Mouse (Mus musculus) adrenal gland, adult (tissue): ENCODE measurements at regions not wholly inside any gene's neighbourhood (a gene's known extent, or its start where the extent isn't known, plus 50 kb on each side); places are given as distances from the start of the nearest gene placed in this dataset.
A peak's percentile ranks its signal among the peaks of the same experiment; 100 is the strongest.
"Not testable (repeated sequence)": the region's sequence is repeated elsewhere in the genome, so short reads cannot be mapped to it uniquely, and the experiment has no call there.

Experiments used
- DNase-seq, 2 experiments: peaks; one replicate each; pipeline ENCODE4 v3.0.0; 2022 to 2023; ENCODE audit warnings: low spot score in 1 of 2; ENCODE audit not compliant: inconsistent age in 2 of 2

GRCm38 (mm10) chr13:78909839-78910238, 710.3 kb upstream of the Nr2f1 start:
- DNase-seq: no peak

- no peak for DNase-seq
These were observed 704.5 kb upstream of the Nr2f1 start for GRCm38 (mm10) chr13:78904102-78904501.

DNA sequence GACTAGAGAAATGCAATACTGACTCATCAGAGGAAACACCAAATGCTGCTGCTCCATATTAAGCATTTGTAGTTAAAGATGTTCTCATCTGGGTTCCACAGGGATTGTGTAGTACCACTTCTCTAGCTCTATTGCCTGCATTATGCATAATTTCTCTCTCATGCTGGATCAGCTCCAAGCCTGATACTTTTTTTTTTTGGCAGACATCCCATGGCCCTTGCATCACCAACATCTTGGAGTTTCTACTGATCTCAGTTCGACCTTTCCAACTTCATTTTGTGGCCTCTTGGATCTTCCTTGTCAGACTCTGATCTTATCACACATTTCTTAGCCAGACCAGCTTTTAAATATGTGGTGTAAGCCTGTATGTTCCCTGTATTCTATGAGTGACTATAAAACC, 701.1 kb upstream of the Nr2f1 start:
- peak in 1 of 2 experiments; percentile 33 for DNase-seq

- no peak for DNase-seq
These were observed 692.7 kb upstream of the Nr2f1 start for GRCm38 (mm10) chr13:78892252-78892651.

DNA sequence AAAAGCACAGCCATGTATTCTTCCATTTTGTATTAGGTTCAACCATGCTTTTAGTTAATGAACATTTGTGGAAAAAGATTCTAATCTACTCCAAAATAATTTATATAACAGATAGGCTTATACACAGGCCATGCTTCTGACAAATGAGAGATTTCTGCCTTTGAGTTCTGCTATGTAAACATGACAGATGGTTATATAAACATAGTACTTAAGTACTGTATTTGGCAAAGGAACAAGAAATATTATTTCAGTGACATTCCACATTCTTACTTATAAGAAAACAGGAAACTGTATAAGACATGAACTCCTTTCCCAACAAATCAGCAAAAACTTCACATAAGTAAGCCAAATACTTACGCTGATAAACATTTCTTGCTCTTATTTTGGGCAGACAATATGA, 683.5 kb upstream of the Nr2f1 start:
- DNase-seq: no peak

DNA sequence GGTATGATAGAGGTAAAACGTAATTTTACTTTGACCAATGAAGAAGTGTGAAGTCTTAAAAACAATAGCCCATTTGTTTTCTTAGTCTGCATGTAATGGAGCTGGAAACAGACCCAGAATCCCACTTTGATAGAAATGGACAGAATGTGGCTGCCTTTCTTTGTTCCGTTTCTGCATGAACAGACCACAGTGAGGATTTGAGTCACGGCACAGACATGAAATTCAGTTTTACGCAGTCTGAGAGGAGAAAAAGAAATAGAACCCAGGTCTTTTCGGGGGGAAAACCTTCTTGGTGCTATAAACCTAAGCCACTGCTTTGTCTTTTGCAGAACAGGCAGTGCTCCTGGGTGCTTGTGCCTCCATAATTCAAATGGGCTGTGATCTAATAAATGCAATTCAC, 673.0 kb upstream of the Nr2f1 start:
- DNase-seq: no peak

GRCm38 (mm10) chr13:78871976-78872375, 672.4 kb upstream of the Nr2f1 start:
- DNase-seq: no peak

GRCm38 (mm10) chr13:78871254-78871653, 671.7 kb upstream of the Nr2f1 start:
- DNase-seq: peak in 1 of 2 experiments; percentile 64

DNA sequence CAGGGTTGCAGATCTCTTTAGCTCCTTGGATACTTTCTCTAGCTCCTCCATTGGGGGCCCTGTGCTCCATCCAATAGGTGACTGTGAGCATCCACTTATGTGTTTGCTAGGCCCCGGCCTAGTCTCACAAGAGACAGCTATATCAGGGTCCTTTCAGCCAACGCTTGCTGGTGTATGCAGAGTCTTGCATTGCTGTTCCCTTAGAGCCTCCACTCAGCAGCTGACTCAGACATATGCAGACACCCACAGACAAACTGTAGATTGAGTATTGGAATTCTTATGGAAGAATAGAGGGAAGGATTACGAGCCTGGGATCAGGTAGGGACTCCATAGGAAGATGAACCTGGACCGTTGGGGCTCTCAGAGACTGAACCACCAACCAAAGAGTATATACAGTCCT, 624.8 kb upstream of the Nr2f1 start:
- DNase-seq: not testable (repeated sequence)

- peak; percentile 76 to 83 for DNase-seq
These were observed 610.1 kb upstream of the Nr2f1 start for GRCm38 (mm10) chr13:78809656-78810055.

- peak in 1 of 2 experiments; percentile 35 for DNase-seq
These were observed 603.2 kb upstream of the Nr2f1 start for GRCm38 (mm10) chr13:78802838-78803124.

GRCm38 (mm10) chr13:78802011-78802837, 602.7 kb upstream of the Nr2f1 start:
- peak in 1 of 2 experiments; percentile 46 for DNase-seq

DNA sequence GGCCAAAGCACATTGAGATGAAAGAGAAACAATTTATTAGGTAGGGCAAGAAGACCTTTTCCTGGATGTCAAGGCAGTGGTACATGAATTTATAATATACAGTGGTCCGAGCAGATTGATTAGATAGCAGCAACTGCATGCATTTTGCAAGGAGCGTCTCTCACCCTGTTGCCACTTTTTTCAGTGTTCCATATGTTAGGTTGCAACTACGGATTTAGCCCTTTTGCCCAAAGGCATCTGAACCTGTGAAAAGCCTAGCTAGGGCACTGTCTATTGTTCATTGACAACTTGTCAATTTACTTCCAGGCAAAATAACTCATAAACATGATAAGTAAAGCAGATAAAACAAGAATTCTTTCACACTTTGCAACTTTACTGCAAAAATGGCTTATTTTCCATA, 600.1 kb upstream of the Nr2f1 start:
- no peak for DNase-seq

DNA sequence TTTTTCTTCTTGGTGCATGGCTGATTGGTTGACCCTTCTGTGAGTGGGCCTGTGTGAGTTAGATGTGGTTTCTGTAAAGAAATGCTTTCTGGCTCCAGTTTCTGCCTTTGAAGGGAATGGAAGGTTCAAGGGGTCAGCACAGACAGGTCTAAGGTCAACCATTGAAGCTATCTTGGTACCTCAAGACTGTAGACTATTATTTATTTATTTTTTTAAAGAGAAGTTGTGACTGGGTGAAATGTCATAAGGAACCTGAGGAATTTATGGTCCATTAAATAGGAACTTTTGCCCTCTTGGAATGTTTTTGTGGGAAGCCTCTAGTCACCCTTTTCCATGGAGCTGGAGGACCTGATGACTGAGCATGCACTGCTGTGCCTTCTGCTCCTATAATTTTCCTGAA, 595.7 kb upstream of the Nr2f1 start:
- DNase-seq: no peak

GRCm38 (mm10) chr13:78784285-78784684, 584.7 kb upstream of the Nr2f1 start:
- DNase-seq: no peak

DNA sequence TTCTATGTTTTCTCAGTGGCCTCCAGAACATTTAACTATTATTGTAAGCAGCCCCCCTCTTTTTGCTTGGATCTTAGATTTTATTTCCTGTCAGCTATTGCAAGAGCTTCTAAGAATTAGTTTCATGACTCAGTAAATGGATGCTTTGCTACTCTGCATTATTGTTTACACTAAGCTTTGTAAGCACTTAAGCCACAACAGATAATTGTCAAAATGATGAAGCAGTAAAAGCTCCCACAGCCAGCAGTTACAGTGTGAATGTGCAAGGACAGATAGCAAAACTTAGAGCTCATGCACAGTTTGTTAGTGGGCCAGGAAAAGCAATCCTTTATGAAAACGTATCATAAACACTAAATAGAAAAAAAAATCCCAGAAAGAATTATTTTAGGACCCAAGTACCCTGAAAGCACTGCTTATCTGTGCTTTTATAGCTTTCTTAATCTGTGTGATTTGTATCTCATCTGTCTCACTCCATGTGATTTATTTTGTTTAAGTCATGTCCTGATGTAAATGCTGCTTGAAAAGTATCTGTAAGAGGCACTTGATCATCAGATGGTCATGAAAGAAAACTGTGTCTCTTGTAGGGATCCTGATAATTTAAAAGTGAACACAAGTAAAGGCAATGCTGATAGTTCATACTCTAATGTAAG, 584.2 kb upstream of the Nr2f1 start:
- DNase-seq: no peak
